Mouse (Mus musculus) megakaryocyte, embryonic 14.5 days (primary cell): ENCODE results near the gene Pabpc1l. TPM values are rescaled to one million over a fixed set of nuclear protein-coding genes. Genes with fewer than 3 reads are reported as not detected.
A peak's percentile ranks its signal among the peaks of the same experiment; 100 is the strongest.
"Not testable (repeated sequence)": the region's sequence is repeated elsewhere in the genome, so short reads cannot be mapped to it uniquely, and the experiment has no call there.

Experiments used
- H3K27me3 ChIP-seq: replicated peaks from 2 replicates; pipeline ENCODE3; 2012; ENCODE audit warnings: inconsistent platforms
- H3K36me3 ChIP-seq: replicated peaks from 2 replicates; pipeline ENCODE3; 2012; ENCODE audit warnings: low read length, inconsistent platforms, mixed read lengths
- H3K4me1 ChIP-seq: 2 replicates; pipeline ENCODE4 v1.6.1; 2012; ENCODE audit warnings: inconsistent platforms
- H3K4me3 ChIP-seq: replicated peaks from 2 replicates; pipeline ENCODE3; 2012; ENCODE audit warnings: moderate library complexity, mild to moderate bottlenecking, inconsistent platforms
- H3K9me3 ChIP-seq: 2 replicates; pipeline ENCODE4 v1.6.1; 2012; ENCODE audit warnings: inconsistent platforms
- FLI1 ChIP-seq: IDR thresholded peaks from 2 replicates; pipeline ENCODE4 v1.6.1; 2012; ENCODE audit warnings: low read length, inconsistent platforms, mixed read lengths
- GATA1 ChIP-seq: IDR thresholded peaks from 3 replicates; pipeline ENCODE4 v1.6.1; 2012; ENCODE audit warnings: mixed read lengths, low read length, inconsistent platforms, borderline replicate concordance
- polyA plus RNA-seq: library from polyadenylated mRNA; stranded (reverse); fragments of >175 nt; gene quantifications from 2 replicates; pipeline ENCODE4 v1.2.3, GENCODE M21; 2012; ENCODE audit warnings: low replicate concordance; ENCODE audit not compliant: insufficient read depth

Gene Pabpc1l
- polyA plus RNA-seq, 1 experiment, result not detected

DNA sequence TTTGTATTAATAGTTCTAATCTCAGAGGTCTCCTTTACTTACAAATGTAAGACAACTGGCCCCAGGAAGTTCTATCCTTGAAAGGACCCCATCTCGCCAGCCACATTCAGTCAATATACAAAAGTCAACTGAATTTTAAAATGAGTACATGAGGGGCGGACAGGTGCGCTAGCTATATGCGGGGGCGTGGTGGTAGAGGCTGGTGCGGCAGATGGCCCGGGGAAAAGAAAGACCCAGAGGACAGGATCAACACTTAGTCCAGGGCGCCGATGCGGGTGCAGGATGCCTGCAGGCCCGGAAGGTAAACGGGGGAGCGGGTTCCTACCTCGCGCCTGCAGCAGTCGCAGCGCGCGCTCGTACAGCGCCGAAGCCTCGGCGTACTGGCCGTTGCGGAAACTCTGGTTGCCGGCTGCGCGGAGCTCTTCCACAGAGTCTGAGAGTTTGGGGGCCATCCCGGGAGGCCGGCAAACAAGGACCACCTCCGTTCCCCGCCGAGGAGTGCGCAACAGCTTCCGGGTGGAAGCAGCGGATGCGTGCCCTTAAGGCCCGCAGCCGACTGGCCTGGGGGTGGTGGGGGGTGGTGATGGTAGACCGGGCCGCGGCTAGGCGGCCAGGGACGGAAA lies 45.0 kb downstream of the Pabpc1l start, which contains the start of gene Stk4:
TSS of gene Stk4 (plus strand) at position 181 of the 623 bp plus-strand sequence.
- TF ChIP-seq GATA1 (no peak), FLI1 (no peak)
- Histone ChIP-seq H3K9me3 (no peaks in the 10 kb centered on the region), H3K36me3 (peaks cover 39% of the 10 kb centered on the region), H3K4me1 (peaks cover 55% of the 10 kb centered on the region), H3K27me3 (no peaks in the 10 kb centered on the region), H3K4me3 (peak within 1 kb of the TSS; percentile 97)

DNA sequence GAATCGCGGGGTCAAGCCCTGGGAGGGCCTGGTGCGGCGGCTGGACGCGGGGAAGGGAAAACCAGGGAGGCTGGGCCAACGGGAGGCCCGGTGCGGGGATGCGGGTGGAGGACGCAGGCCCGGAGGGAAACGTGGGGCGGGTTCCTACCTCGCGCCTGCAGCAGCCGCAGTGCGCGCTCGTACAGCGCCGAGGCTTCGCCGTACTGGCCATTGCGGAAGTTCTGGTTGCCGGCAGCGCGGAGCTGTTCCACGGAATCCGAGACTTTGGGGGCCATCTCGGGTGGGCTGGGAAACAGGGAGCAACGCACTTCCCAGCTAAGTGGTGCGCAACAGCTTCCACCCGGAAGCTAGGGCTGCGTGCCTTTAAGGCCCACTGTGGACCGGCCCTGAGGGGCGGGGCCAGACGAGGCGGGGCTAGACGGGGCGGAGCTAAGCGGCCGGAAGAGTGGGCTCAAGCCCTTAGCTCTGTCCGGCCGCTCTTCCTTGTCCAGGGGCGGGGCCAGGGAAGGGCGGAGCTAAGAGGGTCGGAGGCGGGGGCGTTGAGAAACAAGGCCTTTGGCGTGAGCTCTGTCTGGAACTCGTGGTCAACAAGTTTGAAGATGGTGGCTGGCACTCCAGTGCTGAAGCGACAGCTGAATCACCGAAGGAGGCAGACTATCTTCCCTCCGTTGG lies 45.7 kb downstream of the Pabpc1l start, which contains the start of gene Tomm34:
TSS of gene Tomm34 (minus strand) at position 405 of the 672 bp plus-strand sequence.
- H3K4me1 ChIP-seq, result peaks cover 62% of the 10 kb centered on the region
- H3K4me3 ChIP-seq, result peak within 1 kb of the TSS; percentile 97
- H3K36me3 ChIP-seq, result peaks cover 34% of the 10 kb centered on the region
- H3K27me3 ChIP-seq, result no peaks in the 10 kb centered on the region
- no peaks in the 10 kb centered on the region for H3K9me3 ChIP-seq
- TF ChIP-seq FLI1 (no peak), GATA1 (no peak)

DNA sequence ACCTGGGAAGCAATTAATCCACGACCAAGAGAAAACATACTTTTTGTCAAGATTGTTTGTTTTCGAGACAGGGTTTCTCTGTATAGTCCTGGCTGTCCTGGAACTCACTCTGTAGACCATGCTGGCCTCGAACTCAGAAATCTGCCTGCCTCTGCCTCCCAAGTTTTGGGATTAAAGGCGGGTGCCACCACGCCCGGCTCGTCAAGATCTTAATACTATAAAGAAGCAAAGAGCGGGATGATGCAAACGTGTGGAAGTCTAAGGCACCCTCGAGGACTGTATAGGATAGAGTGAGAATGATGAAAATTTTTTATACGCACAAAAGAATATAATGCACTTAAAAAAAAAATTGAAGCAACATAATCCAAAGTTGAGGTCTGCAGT lies 46.2 kb downstream of the Pabpc1l start:
- Histone ChIP-seq H3K4me1 (peaks cover 67% of the 10 kb centered on the region), H3K36me3 (peaks cover 34% of the 10 kb centered on the region), H3K4me3 (peak overlapping the region; percentile 97)
- not testable (repeated sequence) for H3K27me3 ChIP-seq, H3K9me3 ChIP-seq

DNA sequence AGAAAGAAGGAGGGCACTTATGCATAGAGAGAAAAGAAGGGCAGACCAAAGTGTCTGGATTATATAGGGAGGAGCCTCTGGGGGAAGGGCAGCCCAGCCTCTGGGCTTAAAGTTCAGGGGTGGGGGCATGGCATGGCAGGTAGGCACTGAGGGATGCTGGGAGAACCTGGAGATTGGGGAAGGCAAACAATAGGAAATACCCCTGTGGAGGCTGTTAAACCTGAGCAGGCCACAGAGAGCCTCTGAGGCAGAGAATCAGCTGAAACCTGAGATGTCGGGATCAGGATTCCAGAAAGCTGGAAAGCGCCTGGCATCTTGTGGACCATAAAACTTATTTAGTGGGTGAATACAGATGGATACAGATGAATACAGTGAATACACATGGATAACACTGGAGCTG lies 46.9 kb downstream of the Pabpc1l start:
- Histone ChIP-seq H3K4me1 (peaks cover 72% of the 10 kb centered on the region), H3K9me3 (no peaks in the 10 kb centered on the region), H3K4me3 (no peak overlapping the region), H3K27me3 (no peaks in the 10 kb centered on the region), H3K36me3 (peaks cover 34% of the 10 kb centered on the region)
- TF ChIP-seq GATA1, result no peak
- no peak for TF ChIP-seq FLI1

DNA sequence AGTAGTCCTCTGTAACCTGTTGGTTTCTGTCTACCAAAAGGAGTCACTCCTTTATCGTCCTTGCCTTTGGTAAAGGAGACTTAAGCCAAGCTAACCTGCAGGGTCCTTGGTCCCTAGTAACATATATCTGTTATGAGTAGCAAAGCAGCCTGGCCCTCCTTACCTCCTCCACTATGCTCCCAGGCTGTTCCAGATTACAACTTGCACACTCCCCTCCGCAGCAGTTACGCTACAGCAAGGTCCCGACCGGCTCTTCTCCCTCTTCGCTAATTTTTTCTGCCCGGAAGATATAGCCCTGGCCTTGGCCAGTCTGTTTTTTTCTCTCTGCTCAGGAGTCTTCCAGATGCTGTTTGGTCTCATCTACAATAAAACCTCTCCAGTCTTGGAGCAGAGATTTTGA lies 47.9 kb downstream of the Pabpc1l start:
- H3K4me1 ChIP-seq, result peaks cover 74% of the 10 kb centered on the region
- H3K9me3 ChIP-seq, result no peaks in the 10 kb centered on the region
- peaks cover 30% of the 10 kb centered on the region for H3K36me3 ChIP-seq
- no peaks in the 10 kb centered on the region for H3K27me3 ChIP-seq
- no peak overlapping the region for H3K4me3 ChIP-seq
- TF ChIP-seq GATA1, result no peak
- TF ChIP-seq FLI1, result no peak

DNA sequence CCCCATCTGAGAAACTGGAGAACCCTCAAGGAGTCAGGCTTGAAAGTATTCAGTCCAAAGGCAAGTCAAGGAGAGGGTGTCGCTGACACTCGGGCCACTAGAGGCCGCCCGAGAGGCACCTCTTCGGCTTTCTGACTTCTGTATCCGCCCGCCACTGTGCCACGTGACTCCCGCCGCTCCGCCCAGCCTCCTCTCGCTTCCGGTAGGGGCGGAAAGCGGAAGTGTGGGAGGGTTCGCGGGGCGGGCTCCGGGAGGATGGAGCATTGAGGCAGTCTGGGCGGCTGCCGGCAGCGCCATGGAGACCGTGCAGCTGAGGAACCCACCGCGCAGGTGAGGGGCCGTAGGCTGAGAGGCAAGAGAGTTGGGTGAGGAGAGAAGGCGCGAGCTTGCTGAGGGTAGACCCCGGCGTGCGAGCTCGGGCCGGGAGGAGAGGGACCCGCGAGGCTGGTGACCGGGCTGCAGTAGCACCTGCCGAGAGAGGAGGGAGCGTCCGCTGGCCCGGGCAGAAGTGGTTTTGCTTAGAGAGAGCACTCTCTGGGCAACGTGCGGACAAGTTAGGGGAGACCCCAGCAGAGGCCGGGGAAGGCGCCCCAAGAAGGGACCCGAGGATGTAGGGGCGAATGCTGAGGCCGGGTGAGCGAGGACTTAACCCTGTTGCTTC lies 48.8 kb downstream of the Pabpc1l start:
- TF ChIP-seq GATA1, result no peak
- TF ChIP-seq FLI1, result peak; percentile 96

DNA sequence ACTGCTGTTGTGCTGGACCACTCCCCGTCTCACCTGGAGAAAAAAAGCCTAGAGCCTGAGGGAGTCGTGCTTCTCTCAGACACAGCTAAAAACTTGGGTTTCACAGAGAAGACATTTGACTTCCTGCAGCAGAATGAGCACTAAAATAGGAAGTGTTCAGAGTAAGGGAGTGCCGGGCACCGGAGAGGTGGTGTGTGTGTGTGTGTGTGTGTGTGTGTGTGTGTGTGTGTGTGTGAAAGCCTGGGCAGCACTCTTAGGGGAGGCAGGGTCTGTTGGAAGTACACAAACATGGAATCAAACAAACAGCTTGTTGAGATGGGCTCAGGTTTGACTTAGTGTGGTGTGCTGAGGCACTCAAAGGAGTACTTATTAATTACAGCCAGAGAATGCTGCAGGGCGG lies 49.8 kb downstream of the Pabpc1l start:
- Histone ChIP-seq H3K9me3 (no peaks in the 10 kb centered on the region), H3K36me3 (peaks cover 35% of the 10 kb centered on the region), H3K27me3 (no peaks in the 10 kb centered on the region), H3K4me1 (peaks cover 68% of the 10 kb centered on the region), H3K4me3 (peak overlapping the region; percentile 99)
- TF ChIP-seq FLI1, result no peak
- TF ChIP-seq GATA1, result no peak

More for the DNA sequence above, 48.8 kb downstream of the Pabpc1l start:
- peaks cover 72% of the 10 kb centered on the region for H3K4me1 ChIP-seq
- H3K27me3 ChIP-seq, result no peaks in the 10 kb centered on the region
- peak overlapping the region; percentile 99 for H3K4me3 ChIP-seq
- peaks cover 27% of the 10 kb centered on the region for H3K36me3 ChIP-seq
- H3K9me3 ChIP-seq, result no peaks in the 10 kb centered on the region

DNA sequence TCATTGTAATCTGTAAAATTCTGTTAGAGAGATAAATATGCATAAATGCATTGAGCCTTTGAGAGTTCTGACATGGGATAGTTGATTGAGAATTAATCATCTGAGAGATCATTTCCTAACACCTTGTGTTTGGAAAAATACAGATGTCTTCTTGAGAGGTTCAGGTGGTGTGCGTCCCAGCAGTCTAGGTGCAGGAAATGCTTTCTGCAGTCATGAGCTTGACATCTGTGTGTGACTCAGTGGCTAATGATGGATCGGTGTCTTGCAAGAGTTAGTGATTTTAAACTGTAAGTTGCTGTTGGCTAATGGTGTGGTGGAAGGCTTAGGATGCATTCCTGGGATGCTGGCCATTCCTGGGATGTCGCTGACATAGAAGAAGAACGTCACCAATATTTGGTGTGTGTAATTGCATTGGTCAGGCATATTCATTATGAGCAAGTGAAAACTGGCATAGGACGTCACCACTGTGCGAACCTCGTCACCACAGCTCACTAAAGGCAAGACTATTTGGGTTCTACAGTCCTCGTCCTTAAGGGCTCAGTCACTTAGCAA lies 51.7 kb downstream of the Pabpc1l start:
- Histone ChIP-seq H3K9me3 (no peaks in the 10 kb centered on the region), H3K36me3 (peaks cover 53% of the 10 kb centered on the region), H3K4me1 (peaks cover 72% of the 10 kb centered on the region), H3K4me3 (peak overlapping the region; percentile 82), H3K27me3 (no peaks in the 10 kb centered on the region)
- TF ChIP-seq FLI1 (no peak), GATA1 (no peak)

DNA sequence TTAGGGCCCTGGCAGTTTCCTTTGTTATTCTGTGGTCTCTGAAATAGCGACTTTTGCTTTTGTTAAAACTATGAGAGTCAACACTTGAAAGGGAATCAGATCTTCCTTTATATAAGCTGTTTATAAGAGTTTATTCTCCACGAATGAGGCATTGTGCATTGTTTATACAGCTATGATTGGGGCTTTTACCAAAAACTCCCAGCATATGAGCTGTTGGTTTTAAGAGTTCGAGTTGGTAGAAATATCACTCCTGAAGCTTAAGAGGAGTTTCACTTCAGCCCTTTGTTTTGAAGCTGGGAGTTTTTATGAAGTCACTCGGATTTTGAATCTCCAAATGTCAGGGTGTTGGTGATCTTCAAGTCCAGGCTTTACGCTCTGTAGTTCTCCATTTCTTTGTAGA lies 52.6 kb downstream of the Pabpc1l start:
- Histone ChIP-seq H3K4me3 (peak overlapping the region; percentile 77), H3K36me3 (peaks cover 63% of the 10 kb centered on the region), H3K4me1 (peaks cover 72% of the 10 kb centered on the region), H3K9me3 (no peaks in the 10 kb centered on the region), H3K27me3 (no peaks in the 10 kb centered on the region)
- TF ChIP-seq FLI1, result no peak
- no peak for TF ChIP-seq GATA1

DNA sequence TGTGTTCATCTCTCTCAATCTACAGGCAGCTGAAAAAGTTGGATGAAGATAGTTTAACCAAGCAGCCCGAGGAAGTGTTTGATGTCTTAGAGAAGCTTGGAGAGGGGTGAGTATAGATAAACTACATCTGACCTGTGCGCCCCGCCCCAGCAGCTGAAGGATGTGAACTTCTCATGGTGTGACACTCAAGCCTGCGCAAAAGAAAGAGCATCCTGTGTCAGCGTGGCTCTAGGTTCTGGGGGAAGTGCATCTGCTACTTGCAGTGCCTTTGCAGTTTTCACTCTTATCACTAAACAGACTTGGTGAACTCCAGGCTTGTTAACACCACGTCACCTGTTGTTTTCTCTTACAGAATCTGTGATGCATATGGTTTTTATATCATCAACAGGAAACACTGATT lies 54.2 kb downstream of the Pabpc1l start:
- H3K36me3 ChIP-seq, result peaks cover 75% of the 10 kb centered on the region
- H3K4me3 ChIP-seq, result no peak overlapping the region
- H3K4me1 ChIP-seq, result peaks cover 84% of the 10 kb centered on the region

More for the DNA sequence above, 54.2 kb downstream of the Pabpc1l start:
- Histone ChIP-seq H3K27me3 (no peaks in the 10 kb centered on the region), H3K9me3 (no peaks in the 10 kb centered on the region)
- TF ChIP-seq FLI1 (no peak), GATA1 (no peak)
